Mouse (Mus musculus): ENCODE data around the gene Chrna1.

DNA sequence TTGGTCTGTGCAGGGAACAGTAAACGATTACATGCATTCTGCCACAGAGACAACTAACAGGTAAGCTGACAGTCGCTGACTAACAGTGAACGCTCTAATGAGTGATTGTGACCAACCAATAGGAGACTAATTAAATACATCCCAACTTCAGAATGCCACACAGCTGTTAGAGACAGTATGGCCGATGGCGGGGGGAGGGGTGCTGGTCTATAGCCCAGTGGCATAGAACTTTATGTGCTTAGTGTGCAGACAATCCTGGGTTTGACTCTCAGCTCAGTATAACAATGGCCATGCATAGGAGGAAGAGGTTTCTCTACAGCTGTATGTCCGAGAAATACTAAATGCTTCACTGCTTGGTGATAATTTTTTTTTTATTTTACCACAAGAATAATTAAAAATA lies 57.8 kb downstream of the Chrna1 start:
- TF ChIP-seq POLR2A (IDR thresholded peaks at IDR 0.05; ENCODE audit: extremely low read depth, insufficient read depth, low read length) (no peak), CTCF (IDR thresholded peaks at IDR 0.05; ENCODE audit: extremely low read depth, insufficient read depth, low read length) (no peak)

All from cortical plate, adult 2 months (tissue).